Mouse (Mus musculus) heart, embryonic 11.5 days (tissue): ENCODE measurements around the gene Lemd1. TPM values are rescaled to one million over a fixed set of nuclear protein-coding genes. Genes with fewer than 3 reads are reported as not detected.

Experiments used
- ATAC-seq: fragments of 200-750 bp; cut with Nextera tagmentation; replicated peaks from 2 replicates; pipeline ENCODE4 v1.8.0; 2017; ENCODE audit warnings: moderate library complexity; ENCODE audit not compliant: insufficient number of reproducible peaks, low FRiP score, low TSS enrichment
- H3K27ac ChIP-seq: fragments of 300-500 bp; sonication (generic); 2 replicates; pipeline ENCODE4 v1.5.1; 2014; ENCODE audit warnings: mild to moderate bottlenecking, low read depth, low read length
- H3K27me3 ChIP-seq: fragments of 300-500 bp; sonication (generic); 2 replicates; pipeline ENCODE4 v1.6.1; 2014; ENCODE audit warnings: mild to moderate bottlenecking, low read length, mixed read lengths; ENCODE audit not compliant: control insufficient read depth, insufficient read depth
- H3K36me3 ChIP-seq: fragments of 300-500 bp; sonication (generic); 2 replicates; pipeline ENCODE4 v1.6.1; 2014; ENCODE audit warnings: mild to moderate bottlenecking, low read length, moderate library complexity, mixed read lengths; ENCODE audit not compliant: control insufficient read depth, insufficient read depth
- H3K4me1 ChIP-seq: fragments of 300-500 bp; sonication (generic); 2 replicates; pipeline ENCODE4 v1.6.1; 2014; ENCODE audit warnings: low read length; ENCODE audit not compliant: control insufficient read depth, insufficient read depth
- H3K4me2 ChIP-seq: fragments of 300-500 bp; sonication (generic); 2 replicates; pipeline ENCODE4 v1.6.1; 2014; ENCODE audit warnings: mild to moderate bottlenecking, moderate library complexity
- H3K4me3 ChIP-seq: fragments of 300-500 bp; sonication (generic); 2 replicates; pipeline ENCODE4 v1.5.1; 2014; ENCODE audit warnings: low read depth, low read length
- H3K9ac ChIP-seq: fragments of 300-500 bp; sonication (generic); 2 replicates; pipeline ENCODE4 v1.6.1; 2014; ENCODE audit warnings: mild to moderate bottlenecking, low read depth, low read length, moderate library complexity
- H3K9me3 ChIP-seq: fragments of 300-500 bp; sonication (generic); replicated peaks from 2 replicates; pipeline ENCODE4 v1.6.1; 2016; ENCODE audit warnings: low read length; ENCODE audit not compliant: control insufficient read depth
- WGBS: fragments of 180-500 bp; shearing (Covaris S2); extraction: QIAGEN DNeasy Blood & Tissue Kit; methylation state at CpG from one replicate; pipeline ENCODE4 v1.1.7; 2014; ENCODE audit not compliant: insufficient replicate concordance; 5-methylcytosine and 5-hydroxymethylcytosine counted together
- polyA plus RNA-seq: library from polyadenylated mRNA; unstranded; fragments of >200 nt; fragmentation: Nextera tagmentation; extraction: Ambion mirVana; gene quantifications from 2 replicates; pipeline ENCODE4 v1.2.1, GENCODE M21; 2014

The Lemd1 gene
- polyA plus RNA-seq, 1 experiment from 2014 or later: not detected

GRCm38 (mm10) chr1:132150171-132150570, 41.1 kb upstream of the Lemd1 start:
- peak overlapping the region; percentile 59 for H3K27ac ChIP-seq
- H3K9ac ChIP-seq: peak overlapping the region; percentile 46; the same call in 1 of the 2 replicates
- peaks cover 31% of the 10 kb centered on the region for H3K4me1 ChIP-seq
- H3K4me2 ChIP-seq: peak overlapping the region; percentile 27
- H3K9me3 ChIP-seq: no peaks in the 10 kb centered on the region
- WGBS: 15% methylated on average over 1 of the region's 1 CpGs
- H3K27me3 ChIP-seq: no peaks in the 10 kb centered on the region
- ATAC-seq: peak; percentile 39; the same call in 1 of the 2 replicates
- no peaks in the 10 kb centered on the region for H3K36me3 ChIP-seq
- H3K4me3 ChIP-seq: no peak overlapping the region

GRCm38 (mm10) chr1:132150817-132151601, 40.2 kb upstream of the Lemd1 start:
- 61% methylated on average over 15 of the region's 15 CpGs for WGBS
- no peaks in the 10 kb centered on the region for H3K9me3 ChIP-seq
- H3K9ac ChIP-seq: no peak overlapping the region
- peak overlapping the region; percentile 11; the same call in 1 of the 2 replicates for H3K4me2 ChIP-seq
- no peak; the same call in 1 of the 2 replicates for ATAC-seq
- H3K36me3 ChIP-seq: no peaks in the 10 kb centered on the region
- H3K4me1 ChIP-seq: peaks cover 31% of the 10 kb centered on the region
- H3K4me3 ChIP-seq: no peak overlapping the region
- peak overlapping the region; percentile 54; the same call in 1 of the 2 replicates for H3K27ac ChIP-seq
- H3K27me3 ChIP-seq: no peaks in the 10 kb centered on the region

- 39% methylated on average over 2 of the region's 2 CpGs for WGBS
Observed at GRCm38 (mm10) chr1:132151908-132152307, 39.3 kb upstream of the Lemd1 start.

GRCm38 (mm10) chr1:132153086-132153690, 38.0 kb upstream of the Lemd1 start:
- H3K4me1 ChIP-seq: peaks cover 31% of the 10 kb centered on the region
- no peak overlapping the region; the same call in 1 of the 2 replicates for H3K4me2 ChIP-seq
- no peaks in the 10 kb centered on the region for H3K36me3 ChIP-seq
- no peak overlapping the region for H3K4me3 ChIP-seq
- H3K27me3 ChIP-seq: peaks cover 6% of the 10 kb centered on the region; the same call in 1 of the 2 replicates
- no peak overlapping the region for H3K27ac ChIP-seq
- ATAC-seq: no peak
- H3K9ac ChIP-seq: no peak overlapping the region
- 39% methylated on average over 15 of the region's 15 CpGs for WGBS
- H3K9me3 ChIP-seq: no peaks in the 10 kb centered on the region

More at GRCm38 (mm10) chr1:132151908-132152307, 39.3 kb upstream of the Lemd1 start:
- Histone ChIP-seq H3K4me2 (peak overlapping the region; percentile 11; the same call in 1 of the 2 replicates), H3K36me3 (no peaks in the 10 kb centered on the region), H3K9me3 (no peaks in the 10 kb centered on the region), H3K9ac (peak overlapping the region; percentile 34), H3K4me1 (peaks cover 31% of the 10 kb centered on the region), H3K4me3 (no peak overlapping the region), H3K27ac (peak overlapping the region; percentile 35; the same call in 1 of the 2 replicates), H3K27me3 (no peaks in the 10 kb centered on the region)
- no peak for ATAC-seq

- WGBS: 5% methylated on average over 8 of the region's 8 CpGs
- H3K27ac ChIP-seq: no peak overlapping the region
- H3K27me3 ChIP-seq: peaks cover 8% of the 10 kb centered on the region; the same call in 1 of the 2 replicates
- H3K36me3 ChIP-seq: no peaks in the 10 kb centered on the region
- H3K4me3 ChIP-seq: no peak overlapping the region
- H3K4me1 ChIP-seq: peaks cover 31% of the 10 kb centered on the region
- H3K9ac ChIP-seq: no peak overlapping the region
- H3K4me2 ChIP-seq: no peak overlapping the region; the same call in 1 of the 2 replicates
- no peak for ATAC-seq
- no peaks in the 10 kb centered on the region for H3K9me3 ChIP-seq
Observed at GRCm38 (mm10) chr1:132153691-132154090, 37.5 kb upstream of the Lemd1 start.

GRCm38 (mm10) chr1:132155737-132156136, 35.5 kb upstream of the Lemd1 start:
- Histone ChIP-seq H3K4me2 (no peak overlapping the region), H3K27ac (no peak overlapping the region), H3K9ac (no peak overlapping the region), H3K36me3 (no peaks in the 10 kb centered on the region), H3K4me1 (peaks cover 20% of the 10 kb centered on the region), H3K27me3 (peaks cover 21% of the 10 kb centered on the region), H3K4me3 (no peak overlapping the region), H3K9me3 (no peaks in the 10 kb centered on the region)
- WGBS: 13% methylated on average over 6 of the region's 6 CpGs
- ATAC-seq: no peak; the same call in 1 of the 2 replicates

GRCm38 (mm10) chr1:132157016-132157781, 34.0 kb upstream of the Lemd1 start:
- Histone ChIP-seq H3K4me1 (peaks cover 6% of the 10 kb centered on the region), H3K9me3 (no peaks in the 10 kb centered on the region), H3K4me3 (no peak overlapping the region), H3K9ac (no peak overlapping the region), H3K36me3 (no peaks in the 10 kb centered on the region), H3K27ac (no peak overlapping the region), H3K27me3 (peaks cover 21% of the 10 kb centered on the region), H3K4me2 (peak overlapping the region; percentile 30; the same call in 1 of the 2 replicates)
- 20% methylated on average over 14 of the region's 14 CpGs for WGBS
- ATAC-seq: no peak

GRCm38 (mm10) chr1:132157808-132158207, 33.4 kb upstream of the Lemd1 start:
- H3K9me3 ChIP-seq: no peaks in the 10 kb centered on the region
- no peak overlapping the region for H3K27ac ChIP-seq
- H3K4me3 ChIP-seq: no peak overlapping the region
- H3K9ac ChIP-seq: no peak overlapping the region
- H3K27me3 ChIP-seq: peaks cover 21% of the 10 kb centered on the region
- H3K4me2 ChIP-seq: peak overlapping the region; percentile 30; the same call in 1 of the 2 replicates
- peaks cover 4% of the 10 kb centered on the region for H3K4me1 ChIP-seq
- no peak for ATAC-seq
- H3K36me3 ChIP-seq: no peaks in the 10 kb centered on the region
- WGBS: 23% methylated on average over 7 of the region's 7 CpGs
